Mouse (Mus musculus) neural tube, embryonic 14.5 days (tissue): ENCODE measurements at regions not wholly inside any gene's neighbourhood (a gene's known extent, or its start where the extent isn't known, plus 50 kb on each side); places are given as distances from the start of the nearest gene placed in this dataset.

Experiments used
- ATAC-seq: fragments of 200-750 bp; cut with Nextera tagmentation; 2 replicates; pipeline ENCODE4 v1.8.0; 2017; ENCODE audit warnings: low read depth, mild to moderate bottlenecking, moderate TSS enrichment, moderate library complexity
- H3K27ac ChIP-seq: fragments of 300-500 bp; sonication (generic); 2 replicates; pipeline ENCODE4 v1.5.1; 2014; ENCODE audit warnings: low read depth, mild to moderate bottlenecking, control low read depth, low read length, moderate library complexity, mixed read lengths
- H3K27me3 ChIP-seq: fragments of 300-500 bp; sonication (generic); 2 replicates; pipeline ENCODE4 v1.6.1; 2014; ENCODE audit warnings: low read length; ENCODE audit not compliant: control insufficient read depth, insufficient read depth
- H3K36me3 ChIP-seq: fragments of 300-500 bp; sonication (generic); 2 replicates; pipeline ENCODE4 v1.6.1; 2014; ENCODE audit warnings: low read length, mixed read lengths; ENCODE audit not compliant: control insufficient read depth, insufficient read depth
- H3K4me1 ChIP-seq: fragments of 300-500 bp; sonication (generic); 2 replicates; pipeline ENCODE4 v1.6.1; 2014; ENCODE audit warnings: low read length; ENCODE audit not compliant: control insufficient read depth, insufficient read depth
- H3K4me2 ChIP-seq: fragments of 300-500 bp; sonication (generic); 2 replicates; pipeline ENCODE4 v1.6.1; 2014; ENCODE audit warnings: mild to moderate bottlenecking, low read depth, low read length, control low read depth
- H3K4me3 ChIP-seq: fragments of 300-500 bp; sonication (generic); 2 replicates; pipeline ENCODE4 v1.5.1; 2014; ENCODE audit warnings: low read depth, low read length, control low read depth, mixed read lengths
- H3K9ac ChIP-seq: fragments of 300-500 bp; sonication (generic); replicated peaks from 2 replicates; pipeline ENCODE4 v1.6.1; 2014; ENCODE audit warnings: low read depth, mild to moderate bottlenecking, control low read depth, low read length, mixed read lengths
- H3K9me3 ChIP-seq: fragments of 300-500 bp; sonication (generic); 2 replicates; pipeline ENCODE4 v1.6.1; 2016; ENCODE audit warnings: low read length; ENCODE audit not compliant: control insufficient read depth
- WGBS: fragments of 180-500 bp; shearing (Covaris S2); extraction: QIAGEN DNeasy Blood & Tissue Kit; methylation state at CpG from one replicate; pipeline ENCODE4 v1.1.7; 2014; 5-methylcytosine and 5-hydroxymethylcytosine counted together

DNA sequence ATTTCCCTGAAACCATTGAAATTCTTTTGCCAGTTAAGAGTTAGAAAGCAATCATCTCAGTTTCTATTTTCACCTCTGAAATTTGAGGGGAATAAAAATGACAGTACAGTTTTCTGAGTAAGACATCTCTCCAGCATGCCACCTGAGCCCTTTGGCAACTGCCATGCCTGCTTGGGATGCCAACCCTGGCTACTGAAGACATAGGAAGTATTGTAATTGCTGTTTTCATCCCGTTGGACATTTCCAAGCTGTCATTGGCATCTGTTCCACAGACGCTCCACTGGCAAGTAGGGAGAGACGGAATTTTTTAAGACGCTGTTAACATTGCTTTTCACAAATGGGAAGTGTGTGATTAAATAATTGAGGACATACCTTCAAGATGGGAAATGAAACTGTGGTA, 665.4 kb upstream of the Slit2 start:
- WGBS: 78% methylated on average over 4 of the region's 4 CpGs
- Histone ChIP-seq H3K36me3 (no peaks in the 10 kb centered on the region), H3K27me3 (no peaks in the 10 kb centered on the region), H3K9ac (no peak overlapping the region), H3K4me2 (no peak overlapping the region), H3K4me1 (no peaks in the 10 kb centered on the region), H3K4me3 (no peak overlapping the region), H3K27ac (no peak overlapping the region), H3K9me3 (no peaks in the 10 kb centered on the region)
- no peak for ATAC-seq

DNA sequence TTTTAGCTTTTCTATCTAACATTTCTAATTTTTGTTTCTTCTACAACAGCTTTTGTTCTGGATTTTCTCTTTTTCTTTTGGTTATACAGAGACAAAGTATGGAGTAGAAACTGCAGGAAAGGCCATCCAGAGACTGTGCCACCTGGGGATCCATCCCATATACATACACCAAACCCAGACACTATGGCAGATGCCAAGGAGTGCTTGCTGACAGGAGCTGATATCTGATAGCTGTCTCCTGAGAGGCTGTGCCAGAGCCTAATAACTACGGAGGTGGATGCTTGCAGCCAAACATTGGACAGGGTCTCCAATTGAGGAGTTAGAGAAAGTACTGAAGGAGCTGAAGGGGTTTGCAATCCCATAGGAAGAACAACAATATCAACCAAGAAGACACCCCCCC, 664.8 kb upstream of the Slit2 start:
- H3K4me2 ChIP-seq: no peak overlapping the region
- H3K36me3 ChIP-seq: no peaks in the 10 kb centered on the region
- no peaks in the 10 kb centered on the region for H3K27me3 ChIP-seq
- no peak overlapping the region for H3K27ac ChIP-seq
- no peaks in the 10 kb centered on the region for H3K4me1 ChIP-seq
- no peaks in the 10 kb centered on the region for H3K9me3 ChIP-seq
- no peak for ATAC-seq
- 65% methylated on average over 1 of the region's 1 CpGs for WGBS
- H3K9ac ChIP-seq: no peak overlapping the region
- H3K4me3 ChIP-seq: no peak overlapping the region

GRCm38 (mm10) chr5:47322511-47323167, 660.3 kb upstream of the Slit2 start:
- no peak overlapping the region for H3K27ac ChIP-seq
- 79% methylated on average over 2 of the region's 2 CpGs for WGBS
- H3K9ac ChIP-seq: no peak overlapping the region
- no peaks in the 10 kb centered on the region for H3K36me3 ChIP-seq
- H3K4me3 ChIP-seq: no peak overlapping the region
- no peaks in the 10 kb centered on the region for H3K27me3 ChIP-seq
- H3K4me1 ChIP-seq: no peaks in the 10 kb centered on the region
- H3K4me2 ChIP-seq: no peak overlapping the region
- no peak for ATAC-seq
- H3K9me3 ChIP-seq: no peaks in the 10 kb centered on the region

- ATAC-seq: no peak
- Histone ChIP-seq H3K9ac (no peak overlapping the region), H3K36me3 (no peaks in the 10 kb centered on the region), H3K27ac (no peak overlapping the region), H3K27me3 (no peaks in the 10 kb centered on the region), H3K9me3 (no peaks in the 10 kb centered on the region), H3K4me3 (no peak overlapping the region), H3K4me1 (no peaks in the 10 kb centered on the region), H3K4me2 (no peak overlapping the region)
- 83% methylated on average over 3 of the region's 3 CpGs for WGBS
These were observed 648.6 kb upstream of the Slit2 start for GRCm38 (mm10) chr5:47334299-47334698.

- H3K36me3 ChIP-seq: no peaks in the 10 kb centered on the region
- no peaks in the 10 kb centered on the region for H3K9me3 ChIP-seq
- ATAC-seq: no peak
- no peaks in the 10 kb centered on the region for H3K4me1 ChIP-seq
- H3K9ac ChIP-seq: no peak overlapping the region
- no peak overlapping the region for H3K4me3 ChIP-seq
- H3K4me2 ChIP-seq: no peak overlapping the region
- H3K27me3 ChIP-seq: no peaks in the 10 kb centered on the region
- H3K27ac ChIP-seq: no peak overlapping the region
- WGBS: 77% methylated on average over 1 of the region's 1 CpGs
These were observed 646.4 kb upstream of the Slit2 start for GRCm38 (mm10) chr5:47336511-47336910.

GRCm38 (mm10) chr5:47339807-47340206, 643.1 kb upstream of the Slit2 start:
- no peak for ATAC-seq

DNA sequence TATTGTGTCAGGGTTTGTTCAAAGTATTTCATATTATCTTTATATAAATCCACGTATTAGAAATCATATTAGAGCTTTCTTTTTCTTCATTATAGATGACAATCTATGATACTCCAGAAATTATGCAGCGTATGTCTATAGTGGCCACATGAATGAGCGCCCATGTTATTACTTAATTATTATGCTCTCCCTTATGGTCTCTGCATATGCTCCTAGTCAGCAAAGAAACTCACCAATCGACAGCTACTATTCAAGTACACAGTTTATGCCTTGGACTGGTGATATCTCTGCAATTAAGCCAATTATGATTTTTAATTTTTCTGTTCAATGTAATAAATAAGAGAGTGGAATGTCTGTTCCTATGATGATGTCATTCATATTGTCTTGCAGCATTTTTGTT, 612.8 kb upstream of the Slit2 start:
- Histone ChIP-seq H3K4me2 (no peak overlapping the region), H3K36me3 (no peaks in the 10 kb centered on the region), H3K27ac (no peak overlapping the region), H3K9me3 (no peaks in the 10 kb centered on the region), H3K4me1 (no peaks in the 10 kb centered on the region), H3K4me3 (no peak overlapping the region), H3K9ac (no peak overlapping the region), H3K27me3 (no peaks in the 10 kb centered on the region)
- 78% methylated on average over 4 of the region's 4 CpGs for WGBS
- ATAC-seq: no peak

More at GRCm38 (mm10) chr5:47339807-47340206, 643.1 kb upstream of the Slit2 start:
- Histone ChIP-seq H3K4me3 (no peak overlapping the region), H3K4me2 (no peak overlapping the region), H3K4me1 (no peaks in the 10 kb centered on the region), H3K9ac (no peak overlapping the region), H3K36me3 (no peaks in the 10 kb centered on the region), H3K27ac (no peak overlapping the region), H3K27me3 (no peaks in the 10 kb centered on the region), H3K9me3 (no peaks in the 10 kb centered on the region)
- 95% methylated on average over 6 of the region's 6 CpGs for WGBS

- no peak for ATAC-seq
These were observed 597.0 kb upstream of the Slit2 start for GRCm38 (mm10) chr5:47385930-47386329.

DNA sequence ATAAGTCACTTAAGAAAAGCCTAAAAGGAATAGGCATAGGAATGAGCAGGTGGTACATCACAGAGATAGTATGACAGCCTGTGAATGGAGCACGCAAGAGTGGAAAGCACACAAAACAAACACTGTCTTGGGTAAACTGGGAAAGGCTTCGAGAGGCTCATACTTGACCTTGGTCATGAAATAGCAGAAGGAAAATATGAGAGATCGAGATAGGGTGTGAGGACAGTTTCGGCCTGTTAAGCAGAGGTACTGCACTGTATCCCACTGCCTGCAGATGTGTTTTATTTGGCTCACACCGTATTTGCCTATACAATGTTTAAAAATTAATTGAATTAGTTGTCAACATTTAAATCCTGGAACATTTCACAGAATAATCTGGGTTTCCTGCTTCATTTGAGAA, 596.2 kb upstream of the Slit2 start:
- WGBS: 49% methylated on average over 5 of the region's 5 CpGs
- Histone ChIP-seq H3K4me3 (no peak overlapping the region), H3K36me3 (no peaks in the 10 kb centered on the region), H3K27ac (no peak overlapping the region), H3K9me3 (no peaks in the 10 kb centered on the region), H3K27me3 (no peaks in the 10 kb centered on the region), H3K4me2 (no peak overlapping the region), H3K4me1 (no peaks in the 10 kb centered on the region), H3K9ac (no peak overlapping the region)
- no peak for ATAC-seq

More at GRCm38 (mm10) chr5:47385930-47386329, 597.0 kb upstream of the Slit2 start:
- Histone ChIP-seq H3K9ac (no peak overlapping the region), H3K27ac (no peak overlapping the region), H3K27me3 (no peaks in the 10 kb centered on the region), H3K4me1 (no peaks in the 10 kb centered on the region), H3K9me3 (no peaks in the 10 kb centered on the region), H3K4me2 (no peak overlapping the region), H3K4me3 (no peak overlapping the region), H3K36me3 (no peaks in the 10 kb centered on the region)
- WGBS: 11% methylated on average over 1 of the region's 1 CpGs
